Mouse (Mus musculus) heart, embryonic 15.5 days (tissue): ENCODE results near the gene Pnldc1. TPM values are rescaled to one million over a fixed set of nuclear protein-coding genes. Genes with fewer than 3 reads are reported as not detected.
A peak's percentile ranks its signal among the peaks of the same experiment; 100 is the strongest.
"Not testable (repeated sequence)": the region's sequence is repeated elsewhere in the genome, so short reads cannot be mapped to it uniquely, and the experiment has no call there.

Source experiments
- ATAC-seq: fragments of 200-750 bp; cut with Nextera tagmentation; replicated peaks from 2 replicates; pipeline ENCODE4 v1.8.0; 2017; ENCODE audit warnings: low read depth, moderate TSS enrichment; ENCODE audit not compliant: insufficient number of reproducible peaks, insufficient read depth, low FRiP score
- H3K27ac ChIP-seq: fragments of 300-500 bp; sonication (generic); 2 replicates; pipeline ENCODE4 v1.5.1; 2015; ENCODE audit warnings: mild to moderate bottlenecking, inconsistent platforms
- H3K27me3 ChIP-seq: fragments of 300-500 bp; sonication (generic); 2 replicates; pipeline ENCODE4 v1.6.1; 2015; ENCODE audit warnings: inconsistent platforms
- H3K36me3 ChIP-seq: fragments of 300-500 bp; sonication (generic); 2 replicates; pipeline ENCODE4 v1.6.1; 2015; ENCODE audit warnings: mild to moderate bottlenecking, inconsistent platforms
- H3K4me1 ChIP-seq: fragments of 300-500 bp; sonication (generic); replicated peaks from 2 replicates; pipeline ENCODE4 v1.6.1; 2015; ENCODE audit warnings: inconsistent platforms
- H3K4me2 ChIP-seq: fragments of 300-500 bp; sonication (generic); 2 replicates; pipeline ENCODE4 v1.6.1; 2015; ENCODE audit warnings: inconsistent platforms, mild to moderate bottlenecking, moderate library complexity
- H3K4me3 ChIP-seq: fragments of 300-500 bp; sonication (generic); 2 replicates; pipeline ENCODE4 v1.5.1; 2015; ENCODE audit warnings: mild to moderate bottlenecking, inconsistent platforms
- H3K9ac ChIP-seq: fragments of 300-500 bp; sonication (generic); 2 replicates; pipeline ENCODE4 v1.6.1; 2015; ENCODE audit warnings: mild to moderate bottlenecking, inconsistent platforms
- H3K9me3 ChIP-seq: fragments of 300-500 bp; sonication (generic); replicated peaks from 2 replicates; pipeline ENCODE4 v1.6.1; 2016; ENCODE audit warnings: inconsistent platforms
- WGBS: fragments of 180-500 bp; shearing (Covaris S2); methylation state at CpG from one replicate; pipeline ENCODE4 v1.1.7; 2015; ENCODE audit warnings: mixed read lengths; 5-methylcytosine and 5-hydroxymethylcytosine counted together
- polyA plus RNA-seq: library from polyadenylated mRNA; unstranded; fragments of >200 nt; fragmentation: Nextera tagmentation; extraction: Ambion mirVana; gene quantifications from 2 replicates; pipeline ENCODE4 v1.2.1, GENCODE M21; 2015

Gene Pnldc1
- polyA plus RNA-seq, result 0.77 and 1.3 TPM in 2 replicates

- Histone ChIP-seq H3K9me3 (no peaks in the 10 kb centered on the region), H3K9ac (no peak within 1 kb of the TSS), H3K4me1 (peaks cover under 1% of the 10 kb centered on the region), H3K27ac (no peak within 1 kb of the TSS), H3K4me3 (no peak within 1 kb of the TSS), H3K27me3 (no peaks in the 10 kb centered on the region), H3K36me3 (peaks cover 32% of the 10 kb centered on the region), H3K4me2 (no peak within 1 kb of the TSS)
- WGBS, result 75% methylated on average over 35 of the region's 35 CpGs
- no peak for ATAC-seq
These were observed at the start of gene Pnldc1 for GRCm38 (mm10) chr17:12909361-12910280. TSS of gene Pnldc1 (minus strand) at chr17:12910230.

GRCm38 (mm10) chr17:12959377-12959776 lies 49.3 kb upstream of the Pnldc1 start:
- not testable (repeated sequence) for H3K4me1 ChIP-seq, H3K9me3 ChIP-seq, H3K27me3 ChIP-seq, H3K27ac ChIP-seq, H3K4me3 ChIP-seq, ATAC-seq, H3K36me3 ChIP-seq, H3K9ac ChIP-seq, H3K4me2 ChIP-seq
- 16% methylated on average over 1 of the region's 2 CpGs for WGBS

DNA sequence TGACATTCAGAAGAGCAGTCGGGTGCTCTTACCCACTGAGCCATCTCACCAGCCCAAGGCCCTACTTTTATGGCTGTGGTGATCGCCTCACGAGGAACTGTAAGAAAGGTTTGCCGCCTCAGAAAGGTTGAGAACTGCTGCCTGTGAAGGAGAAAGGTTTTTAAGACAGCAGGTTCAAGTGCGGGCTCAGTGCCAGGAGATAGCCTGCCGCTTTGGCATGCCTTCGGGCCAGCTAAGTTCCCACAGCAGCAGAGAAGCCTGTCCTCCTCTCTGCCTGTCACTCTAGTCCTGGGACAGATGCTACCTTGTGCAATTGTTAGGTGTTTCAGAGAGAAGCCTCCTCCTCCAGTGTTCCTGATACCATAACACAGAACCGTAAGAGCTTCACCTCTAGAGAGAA lies 46.6 kb upstream of the Pnldc1 start:
- Histone ChIP-seq H3K27ac (no peak overlapping the region), H3K9ac (no peak overlapping the region), H3K4me3 (no peak overlapping the region), H3K27me3 (no peaks in the 10 kb centered on the region), H3K36me3 (peaks cover 3% of the 10 kb centered on the region), H3K4me2 (no peak overlapping the region), H3K9me3 (no peaks in the 10 kb centered on the region), H3K4me1 (peaks cover 6% of the 10 kb centered on the region)
- 85% methylated on average over 8 of the region's 8 CpGs for WGBS
- ATAC-seq, result no peak

GRCm38 (mm10) chr17:12949669-12950068 lies 39.6 kb upstream of the Pnldc1 start:
- H3K27me3 ChIP-seq, result no peaks in the 10 kb centered on the region
- no peak for ATAC-seq
- H3K9ac ChIP-seq, result no peak overlapping the region
- H3K27ac ChIP-seq, result no peak overlapping the region
- peaks cover 18% of the 10 kb centered on the region for H3K36me3 ChIP-seq
- no peaks in the 10 kb centered on the region for H3K4me1 ChIP-seq
- H3K4me3 ChIP-seq, result no peak overlapping the region
- no peak overlapping the region for H3K4me2 ChIP-seq
- WGBS, result 87% methylated on average over 5 of the region's 5 CpGs
- H3K9me3 ChIP-seq, result no peaks in the 10 kb centered on the region

- 88% methylated on average over 6 of the region's 6 CpGs for WGBS
- H3K27ac ChIP-seq, result no peak overlapping the region
- H3K4me2 ChIP-seq, result no peak overlapping the region
- no peak overlapping the region for H3K4me3 ChIP-seq
- H3K27me3 ChIP-seq, result no peaks in the 10 kb centered on the region
- H3K9ac ChIP-seq, result no peak overlapping the region
- no peaks in the 10 kb centered on the region for H3K9me3 ChIP-seq
- no peak for ATAC-seq
- peaks cover 10% of the 10 kb centered on the region; the same call in 1 of the 2 replicates for H3K36me3 ChIP-seq
- H3K4me1 ChIP-seq, result peaks cover 3% of the 10 kb centered on the region; the same call in 1 of the 2 replicates
These were observed 32.6 kb upstream of the Pnldc1 start for GRCm38 (mm10) chr17:12942459-12943162.

DNA sequence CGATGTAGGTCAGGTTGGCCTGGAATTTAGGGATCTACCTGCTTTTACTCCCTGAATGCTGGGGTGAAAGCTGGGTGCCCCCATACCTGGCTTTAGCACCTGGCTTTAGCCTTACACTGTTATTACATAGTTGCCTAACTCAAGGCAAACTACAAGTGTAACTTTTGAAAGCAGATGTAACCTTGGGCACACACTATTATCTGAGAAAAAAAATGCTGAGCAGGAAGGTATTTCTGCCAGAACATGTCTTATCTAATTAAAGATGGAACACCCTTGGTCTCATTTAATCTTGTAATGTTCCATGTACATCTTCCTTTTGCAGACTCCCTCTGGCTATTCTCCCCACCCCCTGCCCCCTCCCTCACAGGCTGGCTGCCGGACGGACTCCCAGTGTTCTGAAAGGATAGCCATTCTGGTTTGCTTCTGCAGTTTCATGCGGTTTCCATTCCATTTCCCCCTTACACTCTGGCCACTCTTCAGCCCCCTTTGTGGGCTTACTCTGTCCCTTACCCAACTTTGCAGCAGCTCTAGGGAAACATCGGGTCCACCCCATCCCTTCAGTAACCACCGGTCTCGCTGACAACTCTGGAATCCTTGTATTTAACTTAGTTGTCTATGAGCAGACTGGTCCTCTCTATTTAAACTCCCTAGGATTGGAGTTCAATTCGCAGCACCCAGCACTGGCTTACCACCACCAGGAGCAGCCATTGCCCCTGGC lies 31.7 kb upstream of the Pnldc1 start:
- no peak for ATAC-seq
- H3K9ac ChIP-seq, result no peak overlapping the region
- no peaks in the 10 kb centered on the region for H3K27me3 ChIP-seq
- H3K4me1 ChIP-seq, result peaks cover 3% of the 10 kb centered on the region; the same call in 1 of the 2 replicates
- WGBS, result 77% methylated on average over 8 of the region's 8 CpGs
- no peak overlapping the region for H3K27ac ChIP-seq
- H3K36me3 ChIP-seq, result peaks cover 10% of the 10 kb centered on the region; the same call in 1 of the 2 replicates
- H3K4me3 ChIP-seq, result no peak overlapping the region
- H3K9me3 ChIP-seq, result no peaks in the 10 kb centered on the region
- H3K4me2 ChIP-seq, result no peak overlapping the region

- 12% methylated on average over 27 of the region's 27 CpGs for WGBS
- H3K4me1 ChIP-seq, result peaks cover 3% of the 10 kb centered on the region; the same call in 1 of the 2 replicates
- H3K9ac ChIP-seq, result 0 out of 2 replicates have a peak within 1 kb of the TSS, but pooled peaks have one; percentile 26
- ATAC-seq, result peak; percentile 58; the same call in 1 of the 2 replicates
- peak within 1 kb of the TSS; percentile 41 for H3K4me3 ChIP-seq
- peak within 1 kb of the TSS; percentile 65 for H3K4me2 ChIP-seq
- H3K36me3 ChIP-seq, result peaks cover 7% of the 10 kb centered on the region; the same call in 1 of the 2 replicates
- no peak within 1 kb of the TSS for H3K27ac ChIP-seq
- H3K9me3 ChIP-seq, result no peaks in the 10 kb centered on the region
- H3K27me3 ChIP-seq, result no peaks in the 10 kb centered on the region
These were observed 30.2 kb upstream of the Pnldc1 start, which contains the start of gene Acat3 for GRCm38 (mm10) chr17:12940151-12940805. TSS of gene Acat3 (minus strand) at chr17:12940600.

GRCm38 (mm10) chr17:12939377-12940148 lies 29.5 kb upstream of the Pnldc1 start:
- not testable (repeated sequence) for H3K9me3 ChIP-seq, H3K9ac ChIP-seq, H3K36me3 ChIP-seq, H3K27me3 ChIP-seq, H3K27ac ChIP-seq, H3K4me1 ChIP-seq
- WGBS, result 47% methylated on average over 3 of the region's 12 CpGs
- ATAC-seq, result 0 out of 2 replicates have a peak, but pooled peaks have one; percentile 11
- Histone ChIP-seq H3K4me2 (peak overlapping the region; percentile 65), H3K4me3 (peak overlapping the region; percentile 41)

DNA sequence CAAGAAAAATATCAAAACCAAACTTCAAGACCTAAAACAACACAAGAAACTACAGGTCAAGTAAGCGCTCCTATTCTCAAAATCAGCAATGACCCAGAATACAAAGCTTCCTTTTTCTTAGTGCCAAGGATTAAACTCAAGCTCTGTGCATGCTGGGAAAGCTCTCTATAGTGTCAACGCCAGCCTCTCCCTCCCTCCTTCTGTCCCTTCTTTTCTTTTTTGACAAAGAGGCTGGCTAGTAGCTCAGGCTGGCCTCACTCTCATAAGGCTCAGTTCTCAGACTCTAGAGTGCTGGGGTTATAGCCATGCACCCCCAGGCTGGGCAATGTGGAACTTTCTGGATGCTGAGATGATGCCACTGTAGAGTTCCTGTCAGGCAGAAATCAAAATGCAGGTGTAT lies 28.0 kb upstream of the Pnldc1 start:
- Histone ChIP-seq H3K4me1 (peaks cover 3% of the 10 kb centered on the region; the same call in 1 of the 2 replicates), H3K9ac (no peak overlapping the region), H3K27ac (no peak overlapping the region), H3K27me3 (no peaks in the 10 kb centered on the region), H3K4me2 (no peak overlapping the region), H3K4me3 (no peak overlapping the region), H3K9me3 (no peaks in the 10 kb centered on the region), H3K36me3 (no peaks in the 10 kb centered on the region)
- ATAC-seq, result no peak
- 73% methylated on average over 2 of the region's 2 CpGs for WGBS

DNA sequence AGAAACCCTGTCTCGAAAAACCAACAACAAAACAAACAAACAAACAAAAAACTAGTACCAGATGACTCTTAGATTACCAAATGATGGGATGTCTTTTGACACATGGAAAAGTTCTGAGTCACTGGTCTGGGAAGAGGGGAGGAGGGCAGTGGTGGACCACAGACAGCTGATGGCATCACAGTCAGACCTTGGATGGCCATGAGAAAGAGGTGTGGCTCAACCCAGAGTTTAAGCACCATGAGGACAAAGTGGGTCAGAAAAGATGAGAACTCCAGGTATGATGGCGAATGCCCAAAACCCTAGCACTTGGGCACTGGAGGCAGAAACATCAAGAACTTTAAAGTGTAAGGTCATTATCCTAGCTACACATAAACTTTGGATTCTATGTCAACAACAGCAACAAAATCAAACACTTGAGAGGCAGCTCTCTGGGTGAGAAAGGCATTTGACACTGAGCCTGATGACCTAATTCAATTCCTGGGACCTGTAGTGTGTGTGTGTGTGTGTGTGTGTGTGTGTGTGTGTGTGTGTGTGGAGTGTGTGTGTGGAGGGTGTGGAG lies 27.5 kb upstream of the Pnldc1 start:
- H3K9ac ChIP-seq, result no peak overlapping the region
- H3K4me1 ChIP-seq, result peaks cover 3% of the 10 kb centered on the region; the same call in 1 of the 2 replicates
- 64% methylated on average over 2 of the region's 2 CpGs for WGBS
- no peak for ATAC-seq
- no peaks in the 10 kb centered on the region for H3K36me3 ChIP-seq
- H3K27me3 ChIP-seq, result no peaks in the 10 kb centered on the region
- H3K4me2 ChIP-seq, result no peak overlapping the region
- no peak overlapping the region for H3K27ac ChIP-seq
- no peaks in the 10 kb centered on the region for H3K9me3 ChIP-seq
- no peak overlapping the region for H3K4me3 ChIP-seq
